Mouse (Mus musculus): ENCODE measurements around the gene Defb10.
"Not testable (repeated sequence)": the region's sequence is repeated elsewhere in the genome, so short reads cannot be mapped to it uniquely, and the experiment has no call there.

Defb10 gene

GRCm38 (mm10) chr8:21858586-21858985 lies at the start of gene Defb10:
Gene Defb10 (plus strand): TSS chr8:21858901.
- peak; percentile 4 for DNase-seq (ENCODE audit: low read depth, low spot score)

GRCm38 (mm10) chr8:21885321-21885720 lies 26.6 kb downstream of the Defb10 start, which contains the start of gene Defb9:
Gene Defb9 (minus strand): TSS chr8:21885421.
- DNase-seq (ENCODE audit: low read depth, low spot score), result not testable (repeated sequence)

- not testable (repeated sequence) for DNase-seq (ENCODE audit: low read depth, low spot score)
These were observed 47.6 kb downstream of the Defb10 start, which contains the start of gene Defb11 for GRCm38 (mm10) chr8:21906290-21906689. Gene Defb11 (minus strand): TSS chr8:21906412.
